Mouse (Mus musculus) hindbrain, embryonic 13.5 days (tissue): ENCODE measurements around the gene Tfap2c. TPM values are rescaled to one million over a fixed set of nuclear protein-coding genes. Genes with fewer than 3 reads are reported as not detected.

ENCODE experiments used
- ATAC-seq: fragments of 200-750 bp; cut with Nextera tagmentation; 2 replicates; pipeline ENCODE4 v1.8.0; 2017; ENCODE audit warnings: moderate TSS enrichment; ENCODE audit not compliant: low FRiP score
- H3K27ac ChIP-seq: fragments of 300-500 bp; sonication (generic); 2 replicates; pipeline ENCODE4 v1.5.1; 2015; ENCODE audit warnings: inconsistent platforms, mild to moderate bottlenecking, moderate library complexity
- H3K27me3 ChIP-seq: fragments of 300-500 bp; sonication (generic); 2 replicates; pipeline ENCODE4 v1.6.1; 2015; ENCODE audit warnings: mild to moderate bottlenecking, inconsistent platforms
- H3K36me3 ChIP-seq: fragments of 300-500 bp; sonication (generic); 2 replicates; pipeline ENCODE4 v1.6.1; 2015; ENCODE audit warnings: mild to moderate bottlenecking, inconsistent platforms
- H3K4me1 ChIP-seq: fragments of 300-500 bp; sonication (generic); replicated peaks from 2 replicates; pipeline ENCODE4 v1.6.1; 2015; ENCODE audit warnings: inconsistent platforms
- H3K4me2 ChIP-seq: fragments of 300-500 bp; sonication (generic); 2 replicates; pipeline ENCODE4 v1.6.1; 2015; ENCODE audit warnings: inconsistent platforms, mild to moderate bottlenecking, moderate library complexity
- H3K4me3 ChIP-seq: fragments of 300-500 bp; sonication (generic); 2 replicates; pipeline ENCODE4 v1.5.1; 2015; ENCODE audit warnings: mild to moderate bottlenecking, inconsistent platforms
- H3K9ac ChIP-seq: fragments of 300-500 bp; sonication (generic); 2 replicates; pipeline ENCODE4 v1.6.1; 2015; ENCODE audit warnings: mild to moderate bottlenecking, inconsistent platforms
- H3K9me3 ChIP-seq: fragments of 300-500 bp; sonication (generic); 2 replicates; pipeline ENCODE4 v1.6.1; 2016; ENCODE audit warnings: inconsistent platforms
- WGBS: fragments of 180-500 bp; shearing (Covaris S2); methylation state at CpG from one replicate; pipeline ENCODE4 v1.1.7; 2015; 5-methylcytosine and 5-hydroxymethylcytosine counted together
- polyA plus RNA-seq: library from polyadenylated mRNA; unstranded; fragments of >200 nt; fragmentation: Nextera tagmentation; extraction: Ambion mirVana; gene quantifications from 2 replicates; pipeline ENCODE4 v1.2.1, GENCODE M21; 2015

Tfap2c gene
- polyA plus RNA-seq, 1 experiment from 2014 or later, result 0.66 TPM

DNA sequence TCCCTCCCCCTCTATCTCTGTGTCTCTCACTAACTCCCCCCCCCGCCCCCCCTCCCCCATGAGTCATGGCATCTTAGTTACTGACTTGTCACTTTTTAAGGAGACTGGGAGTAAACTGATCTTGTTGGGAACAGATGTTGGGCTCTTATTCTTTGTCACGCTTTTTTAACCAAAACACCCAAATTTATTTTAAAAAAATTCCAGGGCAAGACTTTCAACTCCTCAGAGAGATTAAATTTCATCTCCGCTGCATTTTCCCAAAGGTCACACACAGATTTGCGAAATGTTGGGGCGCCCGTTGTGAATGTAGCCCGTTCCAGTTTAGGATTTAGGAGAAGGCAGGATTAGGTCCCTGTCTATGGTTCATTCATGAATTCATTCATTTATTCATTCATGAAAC, 47.7 kb downstream of the Tfap2c start:
- Histone ChIP-seq H3K4me2 (no peak overlapping the region), H3K36me3 (no peaks in the 10 kb centered on the region), H3K4me1 (no peaks in the 10 kb centered on the region), H3K27me3 (peaks cover 12% of the 10 kb centered on the region; the same call in 1 of the 2 replicates), H3K9ac (no peak overlapping the region), H3K9me3 (no peaks in the 10 kb centered on the region), H3K27ac (no peak overlapping the region), H3K4me3 (no peak overlapping the region)
- no peak for ATAC-seq
- 75% methylated on average over 6 of the region's 7 CpGs for WGBS

DNA sequence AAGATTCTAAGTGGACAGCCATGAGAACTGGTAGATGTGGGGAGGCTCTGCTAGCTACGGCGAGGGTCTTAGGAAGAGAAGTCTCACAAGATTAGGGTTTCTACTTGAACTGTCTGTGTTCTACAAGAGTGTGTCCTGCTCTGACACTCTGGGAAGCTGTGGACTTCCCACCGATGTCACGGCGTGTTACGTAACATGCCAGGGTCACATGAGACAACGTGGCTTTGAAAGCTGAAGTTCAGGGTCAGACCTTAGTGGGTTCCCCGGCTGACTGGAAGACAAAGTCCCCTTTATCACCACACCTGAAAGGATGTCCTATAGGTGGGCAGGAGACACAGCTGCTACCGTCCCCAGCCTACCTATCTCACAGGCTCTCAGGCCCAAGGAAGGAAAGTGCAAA, 48.5 kb downstream of the Tfap2c start:
- Histone ChIP-seq H3K4me3 (no peak overlapping the region), H3K4me1 (no peaks in the 10 kb centered on the region), H3K9ac (no peak overlapping the region), H3K36me3 (no peaks in the 10 kb centered on the region), H3K27ac (no peak overlapping the region), H3K4me2 (no peak overlapping the region), H3K9me3 (no peaks in the 10 kb centered on the region), H3K27me3 (peaks cover 12% of the 10 kb centered on the region; the same call in 1 of the 2 replicates)
- ATAC-seq, result no peak
- 85% methylated on average over 9 of the region's 9 CpGs for WGBS

DNA sequence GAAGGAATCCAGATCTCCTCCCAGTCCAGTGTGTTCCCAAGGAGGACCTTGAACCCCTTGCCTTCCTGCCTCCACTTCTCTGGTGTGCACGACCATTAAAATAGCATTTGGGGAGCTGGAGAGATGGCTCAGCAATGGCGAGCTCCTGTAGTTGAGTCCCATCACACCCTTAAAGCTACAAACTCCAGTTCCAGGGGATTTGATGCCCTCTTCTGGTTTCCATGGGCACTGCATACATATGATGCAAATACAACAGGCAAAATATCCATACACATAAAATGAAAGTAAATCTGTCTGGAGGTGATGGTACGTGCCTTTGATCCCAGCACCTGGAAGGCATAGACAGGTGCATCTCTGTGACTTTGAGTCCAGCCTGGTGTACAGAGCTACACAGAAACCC, 55.2 kb downstream of the Tfap2c start:
- H3K27ac ChIP-seq, result no peak overlapping the region
- H3K9ac ChIP-seq, result no peak overlapping the region
- 98% methylated on average over 3 of the region's 3 CpGs for WGBS
- ATAC-seq, result no peak
- no peaks in the 10 kb centered on the region for H3K27me3 ChIP-seq
- H3K9me3 ChIP-seq, result 0 out of 2 replicates have a peak, but pooled peaks cover 3% of the 10 kb centered on the region
- H3K4me1 ChIP-seq, result 0 out of 2 replicates have a peak, but pooled peaks cover 6% of the 10 kb centered on the region
- no peak overlapping the region for H3K4me2 ChIP-seq
- H3K36me3 ChIP-seq, result no peaks in the 10 kb centered on the region
- H3K4me3 ChIP-seq, result no peak overlapping the region

DNA sequence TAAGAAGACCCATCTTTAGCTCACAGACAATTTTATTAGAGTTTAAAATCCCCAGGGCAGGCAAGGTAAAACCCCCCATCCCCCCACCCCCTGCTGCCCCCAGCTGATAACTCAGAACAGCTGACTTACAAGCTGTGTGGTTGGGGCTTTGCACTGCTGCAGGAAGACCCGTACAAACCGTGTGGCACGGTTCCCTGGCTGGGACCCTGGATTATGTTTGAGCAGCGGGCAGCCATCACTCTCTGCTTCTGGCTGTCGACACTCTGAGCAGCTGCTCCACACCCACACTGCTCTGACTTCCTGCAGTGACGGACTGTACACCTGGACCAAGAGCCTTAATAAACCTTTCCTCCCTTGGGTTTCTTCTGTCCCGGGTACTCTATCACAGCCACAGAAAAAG, 56.2 kb downstream of the Tfap2c start:
- H3K36me3 ChIP-seq, result no peaks in the 10 kb centered on the region
- 50% methylated on average over 7 of the region's 7 CpGs for WGBS
- no peak overlapping the region for H3K9ac ChIP-seq
- no peak overlapping the region for H3K4me3 ChIP-seq
- 0 out of 2 replicates have a peak, but pooled peaks cover 6% of the 10 kb centered on the region for H3K4me1 ChIP-seq
- no peak overlapping the region for H3K27ac ChIP-seq
- no peak overlapping the region for H3K4me2 ChIP-seq
- ATAC-seq, result no peak
- no peaks in the 10 kb centered on the region for H3K27me3 ChIP-seq
- H3K9me3 ChIP-seq, result 0 out of 2 replicates have a peak, but pooled peaks cover 3% of the 10 kb centered on the region

DNA sequence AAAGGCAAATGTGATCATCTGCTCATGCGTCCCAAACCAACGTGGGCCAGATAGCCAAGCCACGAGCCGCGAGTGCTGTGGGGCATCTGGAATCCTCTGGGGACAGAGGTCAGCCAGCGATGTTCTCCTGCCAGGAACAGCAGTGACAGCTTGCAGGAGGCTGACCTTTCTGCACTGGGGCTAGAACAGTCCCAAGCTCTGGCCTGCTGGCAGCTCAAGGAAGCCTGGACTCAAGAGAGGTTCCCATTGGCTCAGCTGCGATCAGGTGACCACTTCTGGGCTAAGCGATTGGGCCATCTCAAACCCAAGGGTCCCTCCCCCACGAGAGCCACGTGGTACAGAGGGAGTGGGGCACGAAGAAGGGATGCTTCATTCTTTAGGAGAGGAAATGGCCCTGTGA, 58.3 kb downstream of the Tfap2c start:
- ATAC-seq, result no peak
- WGBS, result 79% methylated on average over 11 of the region's 11 CpGs
- H3K4me1 ChIP-seq, result 0 out of 2 replicates have a peak, but pooled peaks cover 6% of the 10 kb centered on the region

More for the DNA sequence above, 58.3 kb downstream of the Tfap2c start:
- H3K27ac ChIP-seq, result no peak overlapping the region
- H3K4me2 ChIP-seq, result no peak overlapping the region
- no peak overlapping the region for H3K4me3 ChIP-seq
- H3K9ac ChIP-seq, result no peak overlapping the region
- 0 out of 2 replicates have a peak, but pooled peaks cover 3% of the 10 kb centered on the region for H3K9me3 ChIP-seq
- no peaks in the 10 kb centered on the region for H3K36me3 ChIP-seq
- H3K27me3 ChIP-seq, result peaks cover 11% of the 10 kb centered on the region

Other genes with a start within 250 kb of the Tfap2c start
- gene Fam210b, start 204.0 kb upstream of the Tfap2c start, polyA plus RNA-seq, result 25.8 and 27.1 TPM in 2 replicates
- 26.7 and 26.8 TPM in 2 replicates for gene Aurka, start 179.1 kb upstream of the Tfap2c start, polyA plus RNA-seq
- gene Cstf1, start 178.9 kb upstream of the Tfap2c start, polyA plus RNA-seq, result 25.2 and 27.1 TPM in 2 replicates
- gene Cass4, start 155.8 kb upstream of the Tfap2c start, polyA plus RNA-seq, result 0.13 and 0.19 TPM in 2 replicates
- gene Rtf2, start 109.0 kb upstream of the Tfap2c start, polyA plus RNA-seq, result 99.8 and 102 TPM in 2 replicates
- 1.6 and 1.9 TPM in 2 replicates for gene Gcnt7, start 91.0 kb upstream of the Tfap2c start, polyA plus RNA-seq
- 0.40 TPM in 1 of 2 replicates, not detected in the other for gene Fam209, start 77.1 kb upstream of the Tfap2c start, polyA plus RNA-seq